Mouse (Mus musculus): ENCODE measurements at regions not wholly inside any gene's neighbourhood (a gene's known extent, or its start where the extent isn't known, plus 50 kb on each side); places are given as distances from the start of the nearest gene placed in this dataset.
A peak's percentile ranks its signal among the peaks of the same experiment; 100 is the strongest.

- no peak overlapping the region for H3K4me3 ChIP-seq
- no peaks in the 10 kb centered on the region for H3K27me3 ChIP-seq (replicated peaks)
- peak; percentile 42; the same call in 1 of the 2 replicates for ATAC-seq (ENCODE audit: insufficient number of reproducible peaks, low FRiP score)
- H3K9me3 ChIP-seq (replicated peaks): no peaks in the 10 kb centered on the region
- no peak overlapping the region for H3K4me2 ChIP-seq
- no peaks in the 10 kb centered on the region for H3K36me3 ChIP-seq
- H3K9ac ChIP-seq: no peak overlapping the region
- H3K4me1 ChIP-seq (replicated peaks): no peaks in the 10 kb centered on the region
- 12% methylated on average over 1 of the region's 1 CpGs for WGBS
- H3K27ac ChIP-seq (ENCODE audit: poor library complexity, severe bottlenecking): no peak overlapping the region
Observed at GRCm38 (mm10) chr13:5302141-5302540, 559.1 kb upstream of the Klf6 start.

GRCm38 (mm10) chr13:5306688-5307087, 554.6 kb upstream of the Klf6 start:
- Histone ChIP-seq H3K4me3 (no peak overlapping the region), H3K4me2 (no peak overlapping the region), H3K4me1 (replicated peaks) (no peaks in the 10 kb centered on the region), H3K27me3 (replicated peaks) (no peaks in the 10 kb centered on the region), H3K36me3 (no peaks in the 10 kb centered on the region), H3K9me3 (replicated peaks) (no peaks in the 10 kb centered on the region), H3K9ac (no peak overlapping the region), H3K27ac (ENCODE audit: poor library complexity, severe bottlenecking) (no peak overlapping the region)
- WGBS: 76% methylated on average over 4 of the region's 4 CpGs
- ATAC-seq (ENCODE audit: insufficient number of reproducible peaks, low FRiP score): no peak

GRCm38 (mm10) chr13:5313297-5313696, 548.0 kb upstream of the Klf6 start:
- Histone ChIP-seq H3K9ac (no peak overlapping the region), H3K27me3 (replicated peaks) (no peaks in the 10 kb centered on the region), H3K27ac (ENCODE audit: poor library complexity, severe bottlenecking) (no peak overlapping the region), H3K4me1 (replicated peaks) (no peaks in the 10 kb centered on the region), H3K36me3 (no peaks in the 10 kb centered on the region), H3K9me3 (replicated peaks) (no peaks in the 10 kb centered on the region), H3K4me2 (no peak overlapping the region), H3K4me3 (no peak overlapping the region)
- ATAC-seq (ENCODE audit: insufficient number of reproducible peaks, low FRiP score): no peak
- WGBS: 40% methylated on average over 2 of the region's 2 CpGs

- ATAC-seq (ENCODE audit: insufficient number of reproducible peaks, low FRiP score): no peak
- no peak overlapping the region for H3K4me2 ChIP-seq
- no peak overlapping the region for H3K4me3 ChIP-seq
- no peaks in the 10 kb centered on the region for H3K36me3 ChIP-seq
- no peaks in the 10 kb centered on the region for H3K9me3 ChIP-seq (replicated peaks)
- no peaks in the 10 kb centered on the region for H3K4me1 ChIP-seq (replicated peaks)
- H3K9ac ChIP-seq: no peak overlapping the region
- 54% methylated on average over 1 of the region's 1 CpGs for WGBS
- H3K27me3 ChIP-seq (replicated peaks): no peaks in the 10 kb centered on the region
- H3K27ac ChIP-seq (ENCODE audit: poor library complexity, severe bottlenecking): no peak overlapping the region
Observed at GRCm38 (mm10) chr13:5315011-5315410, 546.3 kb upstream of the Klf6 start.

GRCm38 (mm10) chr13:5317941-5318856, 543.1 kb upstream of the Klf6 start:
- Histone ChIP-seq H3K9ac (no peak overlapping the region), H3K27me3 (replicated peaks) (no peaks in the 10 kb centered on the region), H3K4me1 (replicated peaks) (no peaks in the 10 kb centered on the region), H3K4me3 (no peak overlapping the region), H3K9me3 (replicated peaks) (no peaks in the 10 kb centered on the region), H3K4me2 (no peak overlapping the region), H3K36me3 (no peaks in the 10 kb centered on the region), H3K27ac (ENCODE audit: poor library complexity, severe bottlenecking) (no peak overlapping the region)
- WGBS: 65% methylated on average over 5 of the region's 5 CpGs
- no peak for ATAC-seq (ENCODE audit: insufficient number of reproducible peaks, low FRiP score)

GRCm38 (mm10) chr13:5345712-5346111, 515.6 kb upstream of the Klf6 start:
- Histone ChIP-seq H3K27me3 (replicated peaks) (no peaks in the 10 kb centered on the region), H3K4me2 (no peak overlapping the region), H3K36me3 (no peaks in the 10 kb centered on the region), H3K4me1 (replicated peaks) (peaks cover 7% of the 10 kb centered on the region), H3K4me3 (no peak overlapping the region), H3K9me3 (replicated peaks) (no peaks in the 10 kb centered on the region), H3K9ac (no peak overlapping the region), H3K27ac (ENCODE audit: poor library complexity, severe bottlenecking) (no peak overlapping the region)
- ATAC-seq (ENCODE audit: insufficient number of reproducible peaks, low FRiP score): no peak
- 23% methylated on average over 4 of the region's 4 CpGs for WGBS

- Histone ChIP-seq H3K9ac (no peak overlapping the region), H3K4me2 (no peak overlapping the region), H3K36me3 (no peaks in the 10 kb centered on the region), H3K4me3 (no peak overlapping the region), H3K27ac (ENCODE audit: poor library complexity, severe bottlenecking) (0 out of 2 replicates have a peak overlapping the region, but pooled peaks have one; percentile 44), H3K4me1 (replicated peaks) (peaks cover 7% of the 10 kb centered on the region), H3K27me3 (replicated peaks) (no peaks in the 10 kb centered on the region), H3K9me3 (replicated peaks) (no peaks in the 10 kb centered on the region)
- ATAC-seq (ENCODE audit: insufficient number of reproducible peaks, low FRiP score): no peak
- WGBS: 59% methylated on average over 6 of the region's 6 CpGs
Observed at GRCm38 (mm10) chr13:5347503-5348469, 513.5 kb upstream of the Klf6 start.

- H3K4me1 ChIP-seq (replicated peaks): peaks cover 8% of the 10 kb centered on the region; the same call in 1 of the 2 replicates
- H3K27me3 ChIP-seq (replicated peaks): no peaks in the 10 kb centered on the region
- no peak overlapping the region for H3K4me3 ChIP-seq
- 71% methylated on average over 7 of the region's 7 CpGs for WGBS
- no peak overlapping the region for H3K27ac ChIP-seq (ENCODE audit: poor library complexity, severe bottlenecking)
- no peak for ATAC-seq (ENCODE audit: insufficient number of reproducible peaks, low FRiP score)
- no peak overlapping the region for H3K9ac ChIP-seq
- no peak overlapping the region for H3K4me2 ChIP-seq
- no peaks in the 10 kb centered on the region for H3K36me3 ChIP-seq
- H3K9me3 ChIP-seq (replicated peaks): no peaks in the 10 kb centered on the region
Observed at GRCm38 (mm10) chr13:5367058-5367797, 494.1 kb upstream of the Klf6 start.

GRCm38 (mm10) chr13:5370007-5370406, 491.3 kb upstream of the Klf6 start:
- H3K4me1 ChIP-seq (replicated peaks): peaks cover 8% of the 10 kb centered on the region; the same call in 1 of the 2 replicates
- no peaks in the 10 kb centered on the region for H3K36me3 ChIP-seq
- H3K9ac ChIP-seq: no peak overlapping the region
- no peak overlapping the region for H3K4me3 ChIP-seq
- H3K9me3 ChIP-seq (replicated peaks): no peaks in the 10 kb centered on the region
- ATAC-seq (ENCODE audit: insufficient number of reproducible peaks, low FRiP score): no peak
- whole genome bisulfite sequencing: 42% methylated on average over 8 of the region's 8 CpGs
- no peak overlapping the region; the same call in 1 of the 2 replicates for H3K27ac ChIP-seq (ENCODE audit: poor library complexity, severe bottlenecking)
- no peak overlapping the region for H3K4me2 ChIP-seq
- H3K27me3 ChIP-seq (replicated peaks): no peaks in the 10 kb centered on the region

GRCm38 (mm10) chr13:5373191-5373590, 488.1 kb upstream of the Klf6 start:
- H3K4me2 ChIP-seq: no peak overlapping the region
- no peaks in the 10 kb centered on the region for H3K27me3 ChIP-seq (replicated peaks)
- ATAC-seq (ENCODE audit: insufficient number of reproducible peaks, low FRiP score): no peak
- H3K4me3 ChIP-seq: no peak overlapping the region
- H3K9ac ChIP-seq: no peak overlapping the region
- no peaks in the 10 kb centered on the region for H3K36me3 ChIP-seq
- H3K27ac ChIP-seq (ENCODE audit: poor library complexity, severe bottlenecking): no peak overlapping the region
- no peaks in the 10 kb centered on the region for H3K9me3 ChIP-seq (replicated peaks)
- peaks cover 8% of the 10 kb centered on the region; the same call in 1 of the 2 replicates for H3K4me1 ChIP-seq (replicated peaks)
